Mouse (Mus musculus): Measurements from ENCODE around the gene Ankmy1. TPM values are rescaled to one million over a fixed set of nuclear protein-coding genes. Genes with fewer than 3 reads are reported as not detected.

Ankmy1 gene
- total and polyA plus RNA-seq, 3 experiments: 0.07 to 0.13 TPM; not detected in 1

- Histone ChIP-seq H3K9ac (ENCODE audit: insufficient read depth, low read depth) (no peak overlapping the region), H3K27me3 (replicated peaks) (no peaks in the 10 kb centered on the region), H3K9me3 (replicated peaks; ENCODE audit: low read length) (no peaks in the 10 kb centered on the region), H3K36me3 (replicated peaks in 1 of 2; ENCODE audit: control insufficient read depth in 1 of 2, insufficient read depth in 1 of 2, low read length in 1 of 2) (peaks cover 46 to 86% of the 10 kb centered on the region in 2 experiments), H3K79me2 (replicated peaks; ENCODE audit: control insufficient read depth, extremely low read depth, insufficient read depth, poor library complexity, severe bottlenecking) (no peaks in the 10 kb centered on the region), H3K4me2 (ENCODE audit: insufficient read depth, low read depth, poor library complexity, severe bottlenecking) (no peak overlapping the region), H3K4me3 (replicated peaks in 1 of 3; ENCODE audit: low read depth in 2 of 3, low read length in 2 of 3, poor library complexity in 1 of 3) (no peak overlapping the region), H3K4me1 (ENCODE audit: control insufficient read depth in 1 of 2, insufficient read depth in 2 of 2) (peaks cover 2 to 7% of the 10 kb centered on the region in 2 experiments; a peak in 1 of 4 replicates), H3K27ac (ENCODE audit: insufficient read depth, low read depth) (no peak overlapping the region)
- TF ChIP-seq EP300 (IDR thresholded peaks at IDR 0.05; ENCODE audit: low read length) (no peak), PAX5 (IDR thresholded peaks at IDR 0.05; ENCODE audit: low read length) (no peak), JUND (conservative IDR thresholded peaks at IDR 0.05; ENCODE audit: low read depth, low read length) (no peak), HCFC1 (IDR thresholded peaks at IDR 0.05; ENCODE audit: low read depth, low read length) (no peak), POLR2AphosphoS2 (IDR thresholded peaks at IDR 0.05; ENCODE audit: low read depth, low read length) (no peak), BHLHE40 (IDR thresholded peaks at IDR 0.05; ENCODE audit: low read depth, low read length) (no peak), IRF4 (IDR thresholded peaks at IDR 0.05; ENCODE audit: low read depth, low read length) (no peak), ZNF384 (IDR thresholded peaks at IDR 0.05; ENCODE audit: low read depth, low read length) (no peak), ETS1 (conservative IDR thresholded peaks at IDR 0.05; ENCODE audit: low read depth, low read length) (no peak), CHD1 (IDR thresholded peaks at IDR 0.05; ENCODE audit: low read depth, low read length) (no peak)
- in situ Hi-C loops (cut with MboI; ENCODE audit: low pct_ligation_motif_present, low pct_unique_long_range_greater_than_20kb, low sequenced_read_pairs): loop anchor here (10.0 kb wide), 1 partner anchor 127 kb away; no protein-coding TSS in a partner anchor
- no peak for DNase-seq (ENCODE audit: extremely low read depth)
- dilution Hi-C loops (cut with MboI; ENCODE audit: extremely low pct_ligation_motif_present, extremely low pct_unique_long_range_greater_than_20kb, low sequenced_read_pairs): no loop called here
Measured at GRCm38 (mm10) chr1:92947966-92948365, 45.3 kb upstream of the Ankmy1 start.

GRCm38 (mm10) chr1:92943219-92943989, 40.7 kb upstream of the Ankmy1 start:
- in situ Hi-C loops (cut with MboI; ENCODE audit: low pct_ligation_motif_present, low pct_unique_long_range_greater_than_20kb, low sequenced_read_pairs): loop anchor here (10.0 kb wide), 1 partner anchor 131 kb away; no protein-coding TSS in a partner anchor
- Histone ChIP-seq H3K9ac (ENCODE audit: insufficient read depth, low read depth) (no peak overlapping the region), H3K79me2 (replicated peaks; ENCODE audit: control insufficient read depth, extremely low read depth, insufficient read depth, poor library complexity, severe bottlenecking) (no peaks in the 10 kb centered on the region), H3K9me3 (replicated peaks; ENCODE audit: low read length) (no peaks in the 10 kb centered on the region), H3K4me2 (ENCODE audit: insufficient read depth, low read depth, poor library complexity, severe bottlenecking) (no peak overlapping the region), H3K4me1 (ENCODE audit: control insufficient read depth in 1 of 2, insufficient read depth in 2 of 2) (no peaks in the 10 kb centered on the region), H3K27ac (ENCODE audit: insufficient read depth, low read depth) (no peak overlapping the region), H3K36me3 (replicated peaks in 1 of 2; ENCODE audit: control insufficient read depth in 1 of 2, insufficient read depth in 1 of 2, low read length in 1 of 2) (peaks cover 72 to 96% of the 10 kb centered on the region in 2 experiments), H3K4me3 (replicated peaks in 1 of 3; ENCODE audit: low read depth in 2 of 3, low read length in 2 of 3, poor library complexity in 1 of 3) (no peak overlapping the region), H3K27me3 (replicated peaks) (no peaks in the 10 kb centered on the region)
- TF ChIP-seq CHD2 (IDR thresholded peaks at IDR 0.05; ENCODE audit: low read length) (no peak), IRF4 (IDR thresholded peaks at IDR 0.05; ENCODE audit: low read depth, low read length) (no peak), MXI1 (IDR thresholded peaks at IDR 0.05; ENCODE audit: low read depth, low read length) (no peak), RAD21 (IDR thresholded peaks at IDR 0.05; ENCODE audit: low read depth, low read length) (no peak), USF2 (conservative IDR thresholded peaks at IDR 0.05; ENCODE audit: low read depth, low read length) (no peak), CHD1 (IDR thresholded peaks at IDR 0.05; ENCODE audit: low read depth, low read length) (no peak), EP300 (IDR thresholded peaks at IDR 0.05; ENCODE audit: low read length) (no peak), KAT2A (IDR thresholded peaks at IDR 0.05; ENCODE audit: insufficient replicate concordance, low read length) (no peak), MAX (IDR thresholded peaks at IDR 0.05; ENCODE audit: low read length) (no peak), UBTF (IDR thresholded peaks at IDR 0.05; ENCODE audit: low read depth, low read length) (no peak), MYC (IDR thresholded peaks at IDR 0.05; ENCODE audit: low read depth, low read length) (no peak), HCFC1 (IDR thresholded peaks at IDR 0.05; ENCODE audit: low read depth, low read length) (no peak), ELF1 (IDR thresholded peaks at IDR 0.05; ENCODE audit: low read depth, low read length) (no peak), BHLHE40 (IDR thresholded peaks at IDR 0.05; ENCODE audit: low read depth, low read length) (no peak), MAZ (IDR thresholded peaks at IDR 0.05; ENCODE audit: low read depth, low read length) (no peak), JUN (IDR thresholded peaks at IDR 0.05; ENCODE audit: insufficient read depth, low read depth, low read length) (no peak), TCF12 (IDR thresholded peaks at IDR 0.05; ENCODE audit: low read depth, low read length) (no peak)
- dilution Hi-C loops (cut with MboI; ENCODE audit: extremely low pct_ligation_motif_present, extremely low pct_unique_long_range_greater_than_20kb, low sequenced_read_pairs): no loop called here
- DNase-seq (ENCODE audit: extremely low read depth): no peak
